Mouse (Mus musculus): Measurements from ENCODE around the gene B4galnt1.

- no peak for TF ChIP-seq EP300 (IDR thresholded peaks at IDR 0.05; ENCODE audit: low read depth)
- no peak for TF ChIP-seq CTCF (IDR thresholded peaks at IDR 0.05; ENCODE audit: low read depth)
Observed at GRCm38 (mm10) chr10:127213272-127213671, 48.2 kb downstream of the B4galnt1 start.
